13 mouse cellular contexts compared by ENCODE assay signal in the genomic region with DNA sequence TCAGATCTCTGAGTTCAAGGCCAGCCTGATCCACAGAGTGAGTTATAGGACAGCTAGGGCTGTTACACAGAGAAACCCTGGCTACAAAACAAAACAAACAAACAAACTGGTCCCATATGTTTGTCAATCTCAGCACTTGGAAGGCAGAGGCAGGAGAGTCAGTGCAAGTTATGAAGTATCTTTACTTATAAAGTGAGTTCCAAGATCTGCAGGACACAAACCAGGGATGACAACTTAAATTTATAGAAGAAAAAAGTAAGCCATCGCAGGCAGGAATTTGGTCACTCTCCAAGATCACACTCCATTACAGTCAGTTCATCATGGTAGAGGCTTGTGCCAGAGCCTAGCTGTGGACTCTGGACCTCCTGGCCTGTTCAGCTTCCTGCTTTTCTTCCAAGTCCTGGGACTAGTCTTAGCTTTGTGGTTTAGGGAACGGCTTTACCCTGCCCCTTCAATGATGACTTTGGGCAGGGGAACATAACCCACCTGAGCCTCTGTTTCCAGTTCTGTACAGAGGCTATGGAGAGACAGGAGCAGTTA. TPM values are rescaled to one million over a fixed set of nuclear protein-coding genes. Genes with fewer than 3 reads are reported as not detected.
DNase-seq lines count a peak whose midpoint lies in the region; ATAC-seq and TF ChIP-seq lines count a peak whose summit lies in the region.
"Had no signal": no experiment of that assay in that cellular context is flagged by ENCODE, and none has a peak within 500 bp of the region (broad histone marks: within the 10 kb centered on the region; RNA-seq: fewer than 3 reads in every experiment).

No protein-coding gene starts in this region.

- peaks cover 32% of the 10 kb centered on the region for H3K36me3 ChIP-seq in heart, embryonic 13.5 days
- no peaks in the 10 kb centered on the region for H3K36me3 ChIP-seq in forebrain, embryonic 15.5 days
- H3K36me3 ChIP-seq in limb, embryonic 13.5 days = peaks cover 17% of the 10 kb centered on the region

- H3K9ac ChIP-seq in heart, embryonic 13.5 days = peak overlapping the region; percentile 80
- H3K9ac ChIP-seq in forebrain, embryonic 15.5 days (replicated peaks) = 0 out of 2 replicates have a peak overlapping the region, but pooled peaks have one; percentile 5
- peak overlapping the region; percentile 79 for H3K9ac ChIP-seq in limb, embryonic 13.5 days

- H3K4me1 ChIP-seq in heart, embryonic 13.5 days = peaks cover 40% of the 10 kb centered on the region
- peaks cover 26% of the 10 kb centered on the region for H3K4me1 ChIP-seq in bone marrow macrophage, adult 2 months (ENCODE audit: control insufficient read depth, insufficient read depth, low read length)
- peaks cover 26% of the 10 kb centered on the region for H3K4me1 ChIP-seq in forebrain, embryonic 15.5 days
- H3K4me1 ChIP-seq in limb, embryonic 13.5 days = peaks cover 19% of the 10 kb centered on the region

- TF ChIP-seq POLR2A in bone marrow macrophage, adult 2 months (IDR thresholded peaks at IDR 0.05; ENCODE audit: borderline replicate concordance, low read depth, low read length) = no peak

- peak overlapping the region; percentile 76 for H3K4me2 ChIP-seq in heart, embryonic 13.5 days
- peak overlapping the region; percentile 86; the same call in 1 of the 2 replicates for H3K4me2 ChIP-seq in forebrain, embryonic 15.5 days (replicated peaks)
- peak overlapping the region; percentile 86 for H3K4me2 ChIP-seq in limb, embryonic 13.5 days (replicated peaks)

- H3K9me3 ChIP-seq in heart, embryonic 13.5 days = no peaks in the 10 kb centered on the region
- no peaks in the 10 kb centered on the region for H3K9me3 ChIP-seq in forebrain, embryonic 15.5 days
- H3K9me3 ChIP-seq in limb, embryonic 13.5 days = no peaks in the 10 kb centered on the region

- ATAC-seq in heart, embryonic 13.5 days (ENCODE audit: extremely low read depth, insufficient number of reproducible peaks, low FRiP score, low TSS enrichment) = no peak
- no peak for ATAC-seq in forebrain, embryonic 15.5 days (replicated peaks)
- no peak for ATAC-seq in limb, embryonic 13.5 days (ENCODE audit: low FRiP score, low read depth)

- no peak overlapping the region for H3K27ac ChIP-seq in heart, embryonic 13.5 days (replicated peaks)
- no peak overlapping the region for H3K27ac ChIP-seq in bone marrow macrophage, adult 2 months (ENCODE audit: insufficient read depth, low read depth, low read length)
- no peak overlapping the region for H3K27ac ChIP-seq in forebrain, embryonic 15.5 days (replicated peaks)
- no peak overlapping the region for H3K27ac ChIP-seq in limb, embryonic 13.5 days

- intact Hi-C loops in heart, postnatal 10 days (cut with DNase I) = no loop called here

- WGBS in heart, embryonic 13.5 days = 91% methylated on average over 2 of the region's 2 CpGs
- WGBS in forebrain, embryonic 15.5 days = 91% methylated on average over 2 of the region's 2 CpGs
- 98% methylated on average over 2 of the region's 2 CpGs for whole genome bisulfite sequencing in limb, embryonic 13.5 days

- no peak for DNase-seq in heart, postnatal 10 days
- DNase-seq in adrenal gland, adult 8-10 months = no peak
- no peak for DNase-seq in embryo, embryonic 10.5 days (ENCODE audit: low spot score)
- DNase-seq in lung, postnatal 4 days = no peak
- DNase-seq: cerebellum, postnatal 25 days; lung, postnatal 36 days; right cerebral cortex, adult 18-20 months had no signal

- TF ChIP-seq CTCF in bone marrow macrophage, adult 2 months (IDR thresholded peaks at IDR 0.05; ENCODE audit: low read depth, low read length) = no peak

- no peaks in the 10 kb centered on the region for H3K27me3 ChIP-seq in heart, embryonic 13.5 days (replicated peaks)
- no peaks in the 10 kb centered on the region for H3K27me3 ChIP-seq in forebrain, embryonic 15.5 days
- H3K27me3 ChIP-seq in limb, embryonic 13.5 days = no peaks in the 10 kb centered on the region

- H3K4me3 ChIP-seq in heart, embryonic 13.5 days = no peak overlapping the region
- H3K4me3 ChIP-seq in bone marrow macrophage, adult 2 months (ENCODE audit: insufficient read depth, low read length) = 0 out of 2 replicates have a peak overlapping the region, but pooled peaks have one; percentile 65
- H3K4me3 ChIP-seq in forebrain, embryonic 15.5 days = 0 out of 2 replicates have a peak overlapping the region, but pooled peaks have one; percentile 65
- peak overlapping the region; percentile 66; the same call in 1 of the 2 replicates for H3K4me3 ChIP-seq in limb, embryonic 13.5 days

RNA-seq across cellular contexts. Expression of a gene that starts 2.0 kb away (rescaled TPM):
- polyA plus RNA-seq in heart, embryonic 13.5 days (2015; fragmentation: Nextera tagmentation; extraction: Ambion mirVana) = 35.2 and 38.4 TPM in 2 replicates
- total RNA-seq in heart, postnatal 10 days (2021) = 10 to 100 TPM; 53.4 to 57.7 TPM
- polyA plus RNA-seq in bone marrow macrophage, adult 2 months (2012; ENCODE audit: insufficient read depth, insufficient read length, missing spikeins) = 20.0 and 22.0 TPM in 2 replicates
- 40.6 and 44.5 TPM in 2 replicates for polyA plus RNA-seq in forebrain, embryonic 15.5 days (2015; fragmentation: Nextera tagmentation; extraction: Ambion mirVana)
- 35.2 and 35.7 TPM in 2 replicates for polyA plus RNA-seq in limb, embryonic 13.5 days (2015; fragmentation: Nextera tagmentation; extraction: Ambion mirVana)
- 10 to 100 TPM; 32.4 to 41.5 (median 33.7) TPM for total RNA-seq in adrenal gland, adult 8-10 months (2022)

RNA-seq across cellular contexts. Expression of a gene that starts 17.8 kb away (rescaled TPM):
- polyA plus RNA-seq in heart, embryonic 13.5 days (2015; fragmentation: Nextera tagmentation; extraction: Ambion mirVana) = 1.7 and 1.8 TPM in 2 replicates
- 10 to 100 TPM; 11.4 to 11.8 TPM for total RNA-seq in heart, postnatal 10 days (2021)
- polyA plus RNA-seq in bone marrow macrophage, adult 2 months (2012; ENCODE audit: insufficient read depth, insufficient read length, missing spikeins) = not detected in 2 replicates
- 2.2 and 2.4 TPM in 2 replicates for polyA plus RNA-seq in forebrain, embryonic 15.5 days (2015; fragmentation: Nextera tagmentation; extraction: Ambion mirVana)
- 4.6 and 6.2 TPM in 2 replicates for polyA plus RNA-seq in limb, embryonic 13.5 days (2015; fragmentation: Nextera tagmentation; extraction: Ambion mirVana)
- total RNA-seq in adrenal gland, adult 8-10 months (2022) = 10 to 100 TPM in 2 of 4 experiments, 1 to 10 TPM in 2; 5.7 to 15.2 (median 8.2) TPM

RNA-seq across cellular contexts. Expression of a gene that starts 41.5 kb away (rescaled TPM):
- polyA plus RNA-seq in heart, embryonic 13.5 days (2015; fragmentation: Nextera tagmentation; extraction: Ambion mirVana) = 81.2 and 81.7 TPM in 2 replicates
- total RNA-seq in heart, postnatal 10 days (2021) = 10 to 100 TPM; 84.0 to 98.6 TPM
- 178 and 187 TPM in 2 replicates for polyA plus RNA-seq in bone marrow macrophage, adult 2 months (2012; ENCODE audit: insufficient read depth, insufficient read length, missing spikeins)
- polyA plus RNA-seq in forebrain, embryonic 15.5 days (2015; fragmentation: Nextera tagmentation; extraction: Ambion mirVana) = 37.6 and 39.5 TPM in 2 replicates
- 68.9 and 69.0 TPM in 2 replicates for polyA plus RNA-seq in limb, embryonic 13.5 days (2015; fragmentation: Nextera tagmentation; extraction: Ambion mirVana)
- 10 to 100 TPM; 44.8 to 70.6 (median 59.1) TPM for total RNA-seq in adrenal gland, adult 8-10 months (2022)

RNA-seq across cellular contexts. Expression of a gene that starts 49.8 kb away (rescaled TPM):
- polyA plus RNA-seq in heart, embryonic 13.5 days (2015; fragmentation: Nextera tagmentation; extraction: Ambion mirVana) = not detected in 2 replicates
- total RNA-seq in heart, postnatal 10 days (2021) = under 1 TPM in 1 of 2 experiments, not detected in 1; 0.67 TPM
- polyA plus RNA-seq in bone marrow macrophage, adult 2 months (2012; ENCODE audit: insufficient read depth, insufficient read length, missing spikeins) = 0.93 and 4.2 TPM in 2 replicates
- 0.19 and 0.31 TPM in 2 replicates for polyA plus RNA-seq in forebrain, embryonic 15.5 days (2015; fragmentation: Nextera tagmentation; extraction: Ambion mirVana)
- not detected in 2 replicates for polyA plus RNA-seq in limb, embryonic 13.5 days (2015; fragmentation: Nextera tagmentation; extraction: Ambion mirVana)
- total RNA-seq in adrenal gland, adult 8-10 months (2022) = not detected
- total RNA-seq: adrenal gland, adult 18-20 months; layer of hippocampus, adult 2 months had no signal

RNA-seq across cellular contexts. Expression of a gene that starts 52.3 kb away (rescaled TPM):
- 26.1 and 29.3 TPM in 2 replicates for polyA plus RNA-seq in heart, embryonic 13.5 days (2015; fragmentation: Nextera tagmentation; extraction: Ambion mirVana)
- 10 to 100 TPM; 67.9 to 82.8 TPM for total RNA-seq in heart, postnatal 10 days (2021)
- 1.4 and 2.0 TPM in 2 replicates for polyA plus RNA-seq in bone marrow macrophage, adult 2 months (2012; ENCODE audit: insufficient read depth, insufficient read length, missing spikeins)
- 123 and 127 TPM in 2 replicates for polyA plus RNA-seq in forebrain, embryonic 15.5 days (2015; fragmentation: Nextera tagmentation; extraction: Ambion mirVana)
- polyA plus RNA-seq in limb, embryonic 13.5 days (2015; fragmentation: Nextera tagmentation; extraction: Ambion mirVana) = 20.2 and 20.9 TPM in 2 replicates
- total RNA-seq in adrenal gland, adult 8-10 months (2022) = 10 to 100 TPM in 1 of 4 experiments, 1 to 10 TPM in 3; 3.8 to 15.0 (median 6.8) TPM

Comparison
In these comparisons a context has a peak if more than half of its experiments do, and no peak if none do; other contexts are left out.
1. H3K9ac ChIP-seq: peak in every context shown above with its lines; median percentile 80 in heart, embryonic 13.5 days; 79 in limb, embryonic 13.5 days; 5 in forebrain, embryonic 15.5 days.